Mouse (Mus musculus): Measurements from ENCODE around the gene Tmem268.

- TF ChIP-seq GATA1 (IDR thresholded peaks at IDR 0.05; ENCODE audit: borderline replicate concordance, low read length), result no peak
- TF ChIP-seq FLI1 (IDR thresholded peaks at IDR 0.05; ENCODE audit: low read length), result no peak
Measured at GRCm38 (mm10) chr4:63557124-63558059, 1.2 kb upstream of the Tmem268 start.
